Mouse (Mus musculus): Measurements from ENCODE around the gene Col5a1. TPM values are rescaled to one million over a fixed set of nuclear protein-coding genes. Genes with fewer than 3 reads are reported as not detected.

Gene Col5a1
- polyA plus RNA-seq, 1 experiment from 2014 or later = 38.8 TPM

DNA sequence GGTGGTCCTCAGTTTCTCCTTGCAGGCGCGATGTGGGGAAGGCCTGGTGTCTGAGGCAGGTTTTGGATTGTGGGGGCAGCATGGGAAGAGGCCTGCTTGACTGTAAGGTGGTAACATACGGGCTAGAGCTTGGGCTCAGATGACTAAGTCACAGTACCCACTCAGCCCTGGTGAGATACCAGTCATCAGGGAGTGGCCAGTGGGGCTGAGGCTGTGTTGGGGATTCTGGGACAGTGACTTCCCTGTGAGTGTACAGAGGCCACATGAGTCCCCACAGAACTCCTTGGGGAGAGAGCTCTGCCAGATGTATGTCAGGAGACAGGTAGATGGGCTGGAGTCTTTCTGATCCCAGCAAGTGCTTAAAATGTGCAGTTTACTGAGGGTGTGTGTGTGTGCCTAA, 31.0 kb downstream of the Col5a1 start:
- no peak overlapping the region for H3K4me2 ChIP-seq
- peaks cover 26% of the 10 kb centered on the region for H3K4me1 ChIP-seq (ENCODE audit: control insufficient read depth, insufficient read depth, low read length)
- no peak overlapping the region for H3K27ac ChIP-seq (ENCODE audit: low read depth, low read length)
- no peak for ATAC-seq (replicated peaks; ENCODE audit: insufficient number of reproducible peaks, low FRiP score, low TSS enrichment)
- H3K36me3 ChIP-seq (ENCODE audit: control insufficient read depth, insufficient read depth, low read length) = no peaks in the 10 kb centered on the region
- no peak overlapping the region for H3K9ac ChIP-seq (ENCODE audit: low read depth, low read length)
- no peaks in the 10 kb centered on the region for H3K9me3 ChIP-seq (replicated peaks; ENCODE audit: control insufficient read depth, low read length)
- 90% methylated on average over 3 of the region's 3 CpGs for WGBS (ENCODE audit: insufficient replicate concordance)
- H3K27me3 ChIP-seq (ENCODE audit: control insufficient read depth, insufficient read depth, low read length) = no peaks in the 10 kb centered on the region
- H3K4me3 ChIP-seq (ENCODE audit: low read depth, low read length) = no peak overlapping the region

DNA sequence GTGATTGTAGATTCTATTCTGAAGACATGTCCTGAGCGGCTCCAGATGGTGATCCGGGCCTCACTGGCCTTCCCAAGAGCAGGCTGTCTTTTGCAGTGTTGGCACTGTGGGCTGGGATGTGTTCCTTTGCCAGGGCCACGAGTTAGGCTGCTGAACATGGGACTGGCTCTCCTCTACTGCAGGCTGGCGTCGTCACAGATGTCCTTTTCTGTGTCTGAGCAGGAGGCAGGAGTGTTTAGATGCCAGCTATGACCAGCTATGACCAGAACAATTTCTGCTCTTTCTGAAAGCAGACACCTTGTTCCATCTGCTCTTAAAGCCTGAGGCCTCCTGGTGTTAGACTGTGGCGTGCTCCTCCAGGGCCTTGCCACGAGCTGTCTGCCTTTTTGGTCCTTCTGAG, 31.9 kb downstream of the Col5a1 start:
- no peaks in the 10 kb centered on the region for H3K36me3 ChIP-seq (ENCODE audit: control insufficient read depth, insufficient read depth, low read length)
- H3K9ac ChIP-seq (ENCODE audit: low read depth, low read length) = no peak overlapping the region
- no peak overlapping the region for H3K4me2 ChIP-seq
- H3K27me3 ChIP-seq (ENCODE audit: control insufficient read depth, insufficient read depth, low read length) = no peaks in the 10 kb centered on the region
- 72% methylated on average over 7 of the region's 7 CpGs for WGBS (ENCODE audit: insufficient replicate concordance)
- no peaks in the 10 kb centered on the region for H3K9me3 ChIP-seq (replicated peaks; ENCODE audit: control insufficient read depth, low read length)
- no peak overlapping the region for H3K27ac ChIP-seq (ENCODE audit: low read depth, low read length)
- peaks cover 26% of the 10 kb centered on the region for H3K4me1 ChIP-seq (ENCODE audit: control insufficient read depth, insufficient read depth, low read length)
- ATAC-seq (replicated peaks; ENCODE audit: insufficient number of reproducible peaks, low FRiP score, low TSS enrichment) = no peak
- no peak overlapping the region for H3K4me3 ChIP-seq (ENCODE audit: low read depth, low read length)

DNA sequence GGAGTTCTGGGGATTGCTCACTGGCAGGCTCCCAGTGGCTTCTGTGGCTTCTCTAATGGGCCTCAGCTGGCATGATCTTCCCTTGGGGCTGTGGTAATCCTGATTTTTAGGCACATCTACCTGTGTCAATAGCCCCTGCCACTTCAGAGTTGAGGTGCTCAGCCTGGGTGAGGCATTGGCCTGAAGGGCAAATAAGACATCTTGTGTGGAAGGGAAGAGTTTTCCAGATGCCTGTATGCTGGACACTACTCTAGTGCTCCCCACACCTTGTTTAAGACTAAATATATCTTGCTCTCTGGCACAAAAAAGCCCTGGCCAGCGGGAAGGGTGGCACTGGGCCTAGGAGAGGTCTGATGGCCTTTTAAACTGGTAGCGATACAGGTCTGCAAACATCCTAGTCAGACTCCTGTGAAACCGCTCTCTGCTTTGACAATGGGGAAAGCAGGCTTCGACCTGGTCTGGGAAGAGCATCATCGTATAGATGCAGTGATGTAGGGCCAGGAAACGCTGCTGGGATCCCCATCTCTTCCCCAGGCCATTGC, 33.2 kb downstream of the Col5a1 start:
- Histone ChIP-seq H3K36me3 (ENCODE audit: control insufficient read depth, insufficient read depth, low read length) (no peaks in the 10 kb centered on the region), H3K4me2 (no peak overlapping the region), H3K27ac (ENCODE audit: low read depth, low read length) (no peak overlapping the region), H3K4me3 (ENCODE audit: low read depth, low read length) (no peak overlapping the region), H3K27me3 (ENCODE audit: control insufficient read depth, insufficient read depth, low read length) (no peaks in the 10 kb centered on the region), H3K9me3 (replicated peaks; ENCODE audit: control insufficient read depth, low read length) (no peaks in the 10 kb centered on the region), H3K4me1 (ENCODE audit: control insufficient read depth, insufficient read depth, low read length) (peaks cover 23% of the 10 kb centered on the region), H3K9ac (ENCODE audit: low read depth, low read length) (no peak overlapping the region)
- 89% methylated on average over 6 of the region's 6 CpGs for WGBS (ENCODE audit: insufficient replicate concordance)
- no peak for ATAC-seq (replicated peaks; ENCODE audit: insufficient number of reproducible peaks, low FRiP score, low TSS enrichment)

DNA sequence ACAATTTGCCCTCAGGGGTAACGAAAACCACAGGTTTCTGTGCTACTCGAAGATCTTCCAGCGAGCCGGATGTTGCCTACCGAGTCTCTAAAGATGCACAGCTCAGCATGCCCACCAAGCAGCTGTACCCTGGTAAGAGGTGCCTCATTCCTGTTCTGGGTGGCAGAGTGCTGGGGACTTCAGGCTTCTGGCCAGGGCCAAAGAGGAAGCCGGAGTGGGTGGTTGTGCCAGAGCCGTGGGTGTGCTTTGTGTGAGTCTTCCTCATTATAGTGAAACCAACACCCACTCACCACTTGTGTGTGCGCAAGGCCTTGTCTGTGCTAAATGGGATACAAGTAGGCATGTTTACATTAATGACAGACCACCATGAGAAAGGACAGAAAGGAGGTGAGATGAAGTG, 35.8 kb downstream of the Col5a1 start:
- Histone ChIP-seq H3K36me3 (ENCODE audit: control insufficient read depth, insufficient read depth, low read length) (no peaks in the 10 kb centered on the region), H3K4me2 (no peak overlapping the region), H3K9me3 (replicated peaks; ENCODE audit: control insufficient read depth, low read length) (no peaks in the 10 kb centered on the region), H3K27me3 (ENCODE audit: control insufficient read depth, insufficient read depth, low read length) (no peaks in the 10 kb centered on the region), H3K4me3 (ENCODE audit: low read depth, low read length) (no peak overlapping the region), H3K27ac (ENCODE audit: low read depth, low read length) (no peak overlapping the region), H3K9ac (ENCODE audit: low read depth, low read length) (no peak overlapping the region), H3K4me1 (ENCODE audit: control insufficient read depth, insufficient read depth, low read length) (peaks cover 9% of the 10 kb centered on the region)
- 90% methylated on average over 8 of the region's 8 CpGs for WGBS (ENCODE audit: insufficient replicate concordance)
- ATAC-seq (replicated peaks; ENCODE audit: insufficient number of reproducible peaks, low FRiP score, low TSS enrichment) = no peak

DNA sequence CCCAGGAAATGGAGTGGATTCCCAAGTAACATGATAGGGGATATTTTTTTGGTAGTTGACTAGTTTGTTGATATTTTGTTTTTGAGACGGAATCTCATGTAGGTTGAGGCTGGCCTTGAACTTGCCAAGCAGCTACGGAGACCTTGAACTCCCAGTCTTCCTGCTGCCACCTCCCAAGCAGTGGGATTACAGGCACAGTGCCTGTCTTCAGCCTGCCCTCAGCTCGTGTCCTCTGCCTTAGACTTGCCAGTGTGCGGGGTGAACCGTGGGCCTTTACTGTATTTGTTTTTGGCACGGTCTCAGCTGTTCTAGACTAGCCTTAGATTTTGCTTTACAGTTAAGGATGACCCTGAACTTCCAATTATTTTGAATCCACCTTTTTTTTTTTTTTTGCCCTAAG, 37.5 kb downstream of the Col5a1 start:
- Histone ChIP-seq H3K9me3 (replicated peaks; ENCODE audit: control insufficient read depth, low read length) (no peaks in the 10 kb centered on the region), H3K4me2 (no peak overlapping the region), H3K4me1 (ENCODE audit: control insufficient read depth, insufficient read depth, low read length) (peaks cover 4% of the 10 kb centered on the region), H3K27me3 (ENCODE audit: control insufficient read depth, insufficient read depth, low read length) (no peaks in the 10 kb centered on the region), H3K4me3 (ENCODE audit: low read depth, low read length) (no peak overlapping the region), H3K9ac (ENCODE audit: low read depth, low read length) (no peak overlapping the region), H3K36me3 (ENCODE audit: control insufficient read depth, insufficient read depth, low read length) (peaks cover 3% of the 10 kb centered on the region; the same call in 1 of the 2 replicates), H3K27ac (ENCODE audit: low read depth, low read length) (no peak overlapping the region)
- no peak for ATAC-seq (replicated peaks; ENCODE audit: insufficient number of reproducible peaks, low FRiP score, low TSS enrichment)
- 84% methylated on average over 6 of the region's 6 CpGs for WGBS (ENCODE audit: insufficient replicate concordance)

DNA sequence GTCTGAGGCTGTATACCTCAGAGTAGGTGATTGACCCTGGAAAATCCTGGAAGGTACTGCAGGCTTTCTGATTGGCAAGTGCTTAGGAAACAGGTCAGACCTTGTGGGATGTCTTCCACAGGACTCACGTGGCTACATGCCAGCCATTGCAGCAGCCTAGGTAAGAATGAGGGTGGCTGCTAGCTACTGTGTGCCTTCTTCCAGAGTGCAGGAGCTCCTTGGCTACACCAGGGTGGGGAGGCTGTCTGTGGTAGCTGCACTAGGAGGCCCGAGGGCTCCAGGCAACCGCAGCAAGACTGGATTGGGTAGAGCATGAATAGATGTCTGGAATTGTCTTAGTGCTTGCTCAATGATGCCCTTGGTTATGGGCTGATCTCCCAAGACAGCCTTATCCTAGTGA, 38.2 kb downstream of the Col5a1 start:
- peaks cover 6% of the 10 kb centered on the region; the same call in 1 of the 2 replicates for H3K36me3 ChIP-seq (ENCODE audit: control insufficient read depth, insufficient read depth, low read length)
- no peaks in the 10 kb centered on the region for H3K9me3 ChIP-seq (replicated peaks; ENCODE audit: control insufficient read depth, low read length)
- ATAC-seq (replicated peaks; ENCODE audit: insufficient number of reproducible peaks, low FRiP score, low TSS enrichment) = no peak
- no peak overlapping the region for H3K4me3 ChIP-seq (ENCODE audit: low read depth, low read length)
- H3K4me2 ChIP-seq = no peak overlapping the region
- 70% methylated on average over 3 of the region's 3 CpGs for WGBS (ENCODE audit: insufficient replicate concordance)
- no peak overlapping the region for H3K9ac ChIP-seq (ENCODE audit: low read depth, low read length)
- no peaks in the 10 kb centered on the region for H3K27me3 ChIP-seq (ENCODE audit: control insufficient read depth, insufficient read depth, low read length)
- H3K4me1 ChIP-seq (ENCODE audit: control insufficient read depth, insufficient read depth, low read length) = no peaks in the 10 kb centered on the region
- H3K27ac ChIP-seq (ENCODE audit: low read depth, low read length) = no peak overlapping the region

DNA sequence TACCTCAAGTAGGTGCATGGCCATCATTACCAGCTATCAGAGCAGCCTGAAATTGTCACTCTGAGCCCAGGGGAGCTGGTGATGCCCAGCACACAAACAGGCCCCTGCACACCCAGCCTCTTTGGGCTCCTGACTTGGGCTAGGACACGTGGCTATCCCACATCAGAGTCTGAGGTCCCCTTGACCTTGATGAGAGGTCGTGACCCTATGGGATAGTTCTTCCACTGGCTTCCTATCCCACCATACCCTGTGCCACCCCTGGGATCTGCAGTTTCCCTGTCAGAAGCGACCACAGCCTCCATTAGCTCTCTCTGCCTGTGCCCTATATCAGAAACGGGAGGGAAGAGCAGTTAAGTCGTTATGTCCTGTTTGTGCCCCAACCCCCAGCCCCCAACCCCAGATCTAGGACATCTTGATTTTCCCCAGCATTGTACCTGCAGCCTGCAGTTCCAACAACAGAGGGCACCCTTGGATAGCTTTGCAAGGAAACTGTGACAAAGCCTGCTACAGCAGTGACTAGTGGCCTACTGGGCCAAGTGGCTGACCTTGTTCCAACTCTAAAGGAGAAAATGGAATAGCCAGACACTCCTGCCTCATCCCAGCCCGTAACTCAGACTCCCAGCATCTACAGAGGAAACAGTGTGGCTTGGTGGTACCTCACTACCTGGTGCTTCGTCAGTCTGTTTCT, 40.4 kb downstream of the Col5a1 start:
- no peaks in the 10 kb centered on the region for H3K27me3 ChIP-seq (ENCODE audit: control insufficient read depth, insufficient read depth, low read length)
- H3K9ac ChIP-seq (ENCODE audit: low read depth, low read length) = no peak overlapping the region
- peaks cover 6% of the 10 kb centered on the region for H3K4me1 ChIP-seq (ENCODE audit: control insufficient read depth, insufficient read depth, low read length)
- ATAC-seq (replicated peaks; ENCODE audit: insufficient number of reproducible peaks, low FRiP score, low TSS enrichment) = no peak
- H3K4me3 ChIP-seq (ENCODE audit: low read depth, low read length) = no peak overlapping the region
- no peaks in the 10 kb centered on the region for H3K9me3 ChIP-seq (replicated peaks; ENCODE audit: control insufficient read depth, low read length)
- H3K36me3 ChIP-seq (ENCODE audit: control insufficient read depth, insufficient read depth, low read length) = peaks cover 6% of the 10 kb centered on the region; the same call in 1 of the 2 replicates
- H3K4me2 ChIP-seq = no peak overlapping the region
- 45% methylated on average over 7 of the region's 7 CpGs for WGBS (ENCODE audit: insufficient replicate concordance)
- H3K27ac ChIP-seq (ENCODE audit: low read depth, low read length) = no peak overlapping the region

DNA sequence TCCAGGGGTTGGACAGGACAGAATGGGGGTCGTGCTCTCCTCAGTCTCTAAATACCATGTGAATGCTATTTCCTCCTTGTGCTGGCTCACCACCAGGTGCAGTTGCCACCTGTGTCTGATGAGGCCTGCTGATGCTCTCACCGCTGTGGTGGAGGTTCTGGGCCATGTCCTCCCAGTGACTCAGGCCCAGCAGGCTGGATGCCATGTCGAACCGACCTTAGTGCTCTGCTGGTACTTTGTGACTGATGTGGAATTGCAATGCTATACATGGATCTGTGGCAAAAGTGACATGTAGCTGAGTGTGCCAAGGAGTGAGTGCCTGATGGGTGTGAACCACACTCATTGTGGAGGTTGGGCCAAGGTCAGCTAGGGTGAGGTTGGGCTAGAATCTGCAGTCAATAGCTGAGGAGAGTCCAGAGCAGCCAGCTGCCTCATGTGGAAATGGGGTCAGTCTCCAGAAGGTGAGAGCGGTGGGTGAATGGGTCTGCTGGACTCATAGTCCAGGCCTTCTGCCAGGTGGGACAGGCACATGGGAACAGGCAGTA, 44.3 kb downstream of the Col5a1 start:
- Histone ChIP-seq H3K27me3 (ENCODE audit: control insufficient read depth, insufficient read depth, low read length) (no peaks in the 10 kb centered on the region), H3K4me2 (no peak overlapping the region), H3K36me3 (ENCODE audit: control insufficient read depth, insufficient read depth, low read length) (peaks cover 6% of the 10 kb centered on the region; the same call in 1 of the 2 replicates), H3K4me3 (ENCODE audit: low read depth, low read length) (no peak overlapping the region), H3K4me1 (ENCODE audit: control insufficient read depth, insufficient read depth, low read length) (peaks cover 42% of the 10 kb centered on the region), H3K9ac (ENCODE audit: low read depth, low read length) (no peak overlapping the region), H3K27ac (ENCODE audit: low read depth, low read length) (no peak overlapping the region), H3K9me3 (replicated peaks; ENCODE audit: control insufficient read depth, low read length) (no peaks in the 10 kb centered on the region)
- no peak for ATAC-seq (replicated peaks; ENCODE audit: insufficient number of reproducible peaks, low FRiP score, low TSS enrichment)
- 87% methylated on average over 5 of the region's 5 CpGs for WGBS (ENCODE audit: insufficient replicate concordance)

DNA sequence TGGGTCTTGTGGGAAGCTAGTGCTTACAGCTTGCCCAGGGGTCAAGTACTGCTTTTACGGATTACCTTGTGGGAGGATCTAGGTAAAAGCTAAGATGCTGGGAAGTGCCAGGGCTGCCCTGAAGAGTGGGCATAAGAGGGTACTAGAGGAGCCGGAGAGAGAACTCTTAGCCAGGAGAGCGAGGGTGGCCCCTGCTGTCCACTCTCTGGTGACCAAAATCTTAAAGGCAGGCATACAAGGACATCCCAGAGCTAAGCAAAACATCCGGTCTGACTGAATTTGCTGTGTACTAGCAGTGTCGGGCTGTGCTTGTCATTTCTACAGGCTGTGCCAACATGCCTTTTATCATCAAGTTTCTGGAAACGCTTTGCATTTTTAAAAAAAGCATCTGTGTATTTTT, 44.9 kb downstream of the Col5a1 start:
- H3K4me3 ChIP-seq (ENCODE audit: low read depth, low read length) = no peak overlapping the region
- no peak for ATAC-seq (replicated peaks; ENCODE audit: insufficient number of reproducible peaks, low FRiP score, low TSS enrichment)
- whole genome bisulfite sequencing (ENCODE audit: insufficient replicate concordance) = 83% methylated on average over 6 of the region's 6 CpGs
- H3K9me3 ChIP-seq (replicated peaks; ENCODE audit: control insufficient read depth, low read length) = no peaks in the 10 kb centered on the region
- H3K4me1 ChIP-seq (ENCODE audit: control insufficient read depth, insufficient read depth, low read length) = peaks cover 48% of the 10 kb centered on the region
- no peaks in the 10 kb centered on the region for H3K27me3 ChIP-seq (ENCODE audit: control insufficient read depth, insufficient read depth, low read length)
- no peak overlapping the region for H3K27ac ChIP-seq (ENCODE audit: low read depth, low read length)
- no peak overlapping the region for H3K4me2 ChIP-seq
- no peak overlapping the region for H3K9ac ChIP-seq (ENCODE audit: low read depth, low read length)
- peaks cover 6% of the 10 kb centered on the region; the same call in 1 of the 2 replicates for H3K36me3 ChIP-seq (ENCODE audit: control insufficient read depth, insufficient read depth, low read length)

Data from heart, embryonic 11.5 days (tissue).